Mouse (Mus musculus) hindbrain, embryonic 13.5 days (tissue): ENCODE measurements around the gene Als2. TPM values are rescaled to one million over a fixed set of nuclear protein-coding genes. Genes with fewer than 3 reads are reported as not detected.

Source experiments
- ATAC-seq: fragments of 200-750 bp; cut with Nextera tagmentation; 2 replicates; pipeline ENCODE4 v1.8.0; 2017; ENCODE audit warnings: moderate TSS enrichment; ENCODE audit not compliant: low FRiP score
- H3K27ac ChIP-seq: fragments of 300-500 bp; sonication (generic); 2 replicates; pipeline ENCODE4 v1.5.1; 2015; ENCODE audit warnings: inconsistent platforms, mild to moderate bottlenecking, moderate library complexity
- H3K27me3 ChIP-seq: fragments of 300-500 bp; sonication (generic); 2 replicates; pipeline ENCODE4 v1.6.1; 2015; ENCODE audit warnings: mild to moderate bottlenecking, inconsistent platforms
- H3K36me3 ChIP-seq: fragments of 300-500 bp; sonication (generic); 2 replicates; pipeline ENCODE4 v1.6.1; 2015; ENCODE audit warnings: mild to moderate bottlenecking, inconsistent platforms
- H3K4me1 ChIP-seq: fragments of 300-500 bp; sonication (generic); replicated peaks from 2 replicates; pipeline ENCODE4 v1.6.1; 2015; ENCODE audit warnings: inconsistent platforms
- H3K4me2 ChIP-seq: fragments of 300-500 bp; sonication (generic); 2 replicates; pipeline ENCODE4 v1.6.1; 2015; ENCODE audit warnings: inconsistent platforms, mild to moderate bottlenecking, moderate library complexity
- H3K4me3 ChIP-seq: fragments of 300-500 bp; sonication (generic); 2 replicates; pipeline ENCODE4 v1.5.1; 2015; ENCODE audit warnings: mild to moderate bottlenecking, inconsistent platforms
- H3K9ac ChIP-seq: fragments of 300-500 bp; sonication (generic); 2 replicates; pipeline ENCODE4 v1.6.1; 2015; ENCODE audit warnings: mild to moderate bottlenecking, inconsistent platforms
- H3K9me3 ChIP-seq: fragments of 300-500 bp; sonication (generic); 2 replicates; pipeline ENCODE4 v1.6.1; 2016; ENCODE audit warnings: inconsistent platforms
- WGBS: fragments of 180-500 bp; shearing (Covaris S2); methylation state at CpG from one replicate; pipeline ENCODE4 v1.1.7; 2015; 5-methylcytosine and 5-hydroxymethylcytosine counted together
- polyA plus RNA-seq: library from polyadenylated mRNA; unstranded; fragments of >200 nt; fragmentation: Nextera tagmentation; extraction: Ambion mirVana; gene quantifications from 2 replicates; pipeline ENCODE4 v1.2.1, GENCODE M21; 2015

Gene Als2
- polyA plus RNA-seq, 1 experiment from 2014 or later = 17.5 TPM

DNA sequence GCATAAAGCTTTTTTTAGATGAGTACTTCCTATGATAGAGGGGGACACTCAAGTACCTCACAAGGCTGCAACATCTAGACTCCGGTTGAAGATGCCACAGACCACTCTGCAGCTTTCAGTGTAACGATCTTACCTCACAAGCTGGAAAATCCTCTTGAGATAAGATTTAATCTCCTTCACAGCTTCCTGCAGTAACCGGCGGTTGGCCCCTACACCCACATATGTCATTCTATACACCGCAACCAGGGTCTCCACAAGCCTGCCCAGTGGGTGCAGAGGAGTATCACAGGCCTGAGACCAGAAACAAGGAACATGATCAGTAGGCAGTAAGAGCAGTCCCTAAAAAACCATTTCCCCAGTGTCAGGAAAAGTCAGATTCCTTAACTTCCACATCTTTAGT, 64.0 kb downstream of the Als2 start:
- Histone ChIP-seq H3K9ac (no peak overlapping the region), H3K27ac (no peak overlapping the region), H3K4me1 (no peaks in the 10 kb centered on the region), H3K4me3 (no peak overlapping the region), H3K36me3 (peaks cover 69% of the 10 kb centered on the region), H3K4me2 (no peak overlapping the region), H3K9me3 (no peaks in the 10 kb centered on the region), H3K27me3 (no peaks in the 10 kb centered on the region)
- no peak for ATAC-seq
- 94% methylated on average over 5 of the region's 5 CpGs for WGBS

DNA sequence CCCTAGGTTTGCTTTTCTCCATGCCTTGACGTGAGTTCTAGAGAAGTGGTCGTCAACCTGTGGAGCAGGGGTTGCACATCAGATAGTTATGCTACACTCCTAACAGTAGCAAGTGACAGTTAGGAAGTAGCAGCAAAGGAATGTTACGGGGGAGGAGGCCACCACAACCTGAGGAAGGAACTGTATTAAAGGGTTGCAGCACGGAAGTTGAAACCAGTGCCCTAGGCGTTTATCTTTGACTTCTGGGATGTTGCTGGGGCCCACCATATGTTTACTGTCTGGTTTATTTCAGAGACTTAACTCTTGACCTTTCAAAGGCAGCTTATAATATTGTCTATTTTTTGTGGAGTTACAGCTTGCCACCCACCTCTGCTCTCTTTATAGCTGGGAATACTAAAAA, 65.2 kb downstream of the Als2 start:
- Histone ChIP-seq H3K36me3 (peaks cover 70% of the 10 kb centered on the region), H3K9me3 (no peaks in the 10 kb centered on the region), H3K27ac (no peak overlapping the region), H3K4me1 (no peaks in the 10 kb centered on the region), H3K27me3 (no peaks in the 10 kb centered on the region), H3K4me3 (no peak overlapping the region), H3K9ac (no peak overlapping the region), H3K4me2 (no peak overlapping the region)
- ATAC-seq = no peak
- WGBS = 85% methylated on average over 5 of the region's 5 CpGs

DNA sequence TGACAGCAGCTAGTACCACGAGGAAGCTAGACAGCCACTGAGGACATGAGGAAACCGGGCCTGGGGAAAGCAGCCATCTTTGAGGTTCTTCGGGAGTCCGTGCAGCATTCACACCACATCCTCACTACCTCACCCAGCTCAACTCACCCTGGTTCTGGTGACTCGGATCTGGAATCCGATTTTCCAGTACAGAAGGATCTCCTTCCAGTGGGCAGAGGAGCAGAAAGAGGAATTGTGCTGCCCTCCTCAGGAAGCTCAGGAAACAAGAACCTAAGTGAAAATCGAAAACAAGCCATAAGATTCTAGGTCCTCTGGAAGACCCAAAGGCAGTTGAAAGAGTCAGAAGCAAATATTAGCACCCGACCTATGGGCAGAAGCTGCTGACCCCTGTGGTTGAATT, 66.7 kb downstream of the Als2 start:
- 82% methylated on average over 8 of the region's 8 CpGs for WGBS
- Histone ChIP-seq H3K4me2 (no peak overlapping the region), H3K27ac (no peak overlapping the region), H3K4me3 (no peak overlapping the region), H3K36me3 (peaks cover 72% of the 10 kb centered on the region), H3K9me3 (no peaks in the 10 kb centered on the region), H3K9ac (no peak overlapping the region), H3K27me3 (no peaks in the 10 kb centered on the region), H3K4me1 (no peaks in the 10 kb centered on the region)
- no peak for ATAC-seq

DNA sequence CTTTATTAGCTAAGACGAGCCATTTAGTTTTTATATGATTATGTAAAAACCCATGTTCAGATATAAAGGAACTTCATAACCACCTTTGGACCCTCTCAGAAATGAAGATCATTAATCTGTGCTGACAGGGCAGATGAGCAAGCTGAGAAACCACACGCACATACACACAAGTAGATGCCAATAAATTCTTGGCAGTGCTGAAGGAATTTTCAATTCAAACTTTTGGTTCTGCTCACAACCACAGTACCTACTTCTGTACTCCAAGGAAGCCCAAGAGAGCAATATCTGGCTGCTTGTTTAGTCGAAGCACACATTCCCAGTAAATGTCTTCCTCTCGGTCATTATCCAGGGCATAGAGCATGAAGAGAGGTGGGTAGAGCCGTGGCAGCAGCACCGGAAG, 67.4 kb downstream of the Als2 start:
- 87% methylated on average over 6 of the region's 6 CpGs for WGBS
- H3K36me3 ChIP-seq = peaks cover 68% of the 10 kb centered on the region
- no peak overlapping the region for H3K9ac ChIP-seq
- no peak overlapping the region for H3K4me2 ChIP-seq
- H3K4me3 ChIP-seq = no peak overlapping the region
- no peak for ATAC-seq
- H3K4me1 ChIP-seq = no peaks in the 10 kb centered on the region
- H3K9me3 ChIP-seq = no peaks in the 10 kb centered on the region
- no peak overlapping the region for H3K27ac ChIP-seq
- H3K27me3 ChIP-seq = no peaks in the 10 kb centered on the region

DNA sequence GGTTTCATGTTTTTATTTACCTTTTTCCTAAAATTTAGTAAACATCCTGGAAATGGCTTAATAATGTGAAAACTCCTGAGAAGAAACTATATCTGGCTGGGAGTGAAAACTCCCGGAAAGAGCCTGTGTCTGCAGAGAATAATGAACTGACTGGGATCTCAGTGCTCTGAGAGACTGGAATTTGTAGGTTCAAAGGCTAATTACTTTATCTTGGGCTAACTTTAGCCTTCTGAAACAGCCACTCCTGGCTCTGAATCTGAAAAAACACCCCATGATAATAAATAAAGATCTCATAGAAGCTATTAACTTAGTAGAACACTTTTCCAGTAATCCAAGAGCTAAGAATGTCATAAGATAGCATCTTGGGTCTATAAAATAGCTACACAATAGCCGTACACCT, 68.5 kb downstream of the Als2 start:
- Histone ChIP-seq H3K4me2 (no peak overlapping the region), H3K27ac (no peak overlapping the region), H3K4me1 (no peaks in the 10 kb centered on the region), H3K36me3 (peaks cover 74% of the 10 kb centered on the region), H3K9me3 (no peaks in the 10 kb centered on the region), H3K9ac (no peak overlapping the region), H3K4me3 (no peak overlapping the region), H3K27me3 (no peaks in the 10 kb centered on the region)
- 92% methylated on average over 2 of the region's 2 CpGs for WGBS
- ATAC-seq = no peak

DNA sequence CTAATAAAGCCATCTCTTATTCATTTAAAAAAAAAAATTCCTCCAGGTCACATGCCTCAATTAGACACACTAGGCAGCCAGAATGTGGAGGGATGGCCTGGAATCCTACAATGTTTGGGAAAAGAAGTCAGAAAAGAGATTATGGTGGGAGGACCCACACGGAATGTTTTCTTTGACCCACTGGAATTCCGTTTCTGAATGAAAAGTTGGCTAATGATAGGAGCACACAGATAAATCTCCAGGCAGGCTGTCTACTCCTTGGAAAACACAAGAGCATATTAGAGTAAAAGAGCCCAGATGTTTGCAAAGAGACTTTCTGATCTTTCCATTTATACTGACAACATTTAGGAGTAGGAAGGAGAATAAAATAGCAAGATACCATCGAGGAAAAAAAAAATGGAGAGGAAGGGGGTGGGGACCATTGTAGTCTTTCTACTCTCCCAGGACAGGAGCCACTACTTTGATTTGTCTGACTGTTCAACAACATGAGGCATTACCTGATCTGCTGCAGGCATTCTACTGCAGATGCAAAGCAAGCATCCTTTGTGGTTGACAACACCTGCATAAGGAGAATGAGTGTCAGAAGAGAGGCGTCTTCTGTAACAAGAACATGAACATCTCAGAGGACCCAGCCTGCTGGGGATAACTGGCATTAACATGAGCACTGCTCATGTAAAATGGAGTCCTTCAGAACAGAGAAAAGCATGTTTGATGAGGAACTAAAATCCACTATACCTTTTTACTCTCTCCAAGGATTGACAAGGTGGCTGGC, 69.2 kb downstream of the Als2 start:
- H3K27me3 ChIP-seq = no peaks in the 10 kb centered on the region
- no peak overlapping the region for H3K4me2 ChIP-seq
- ATAC-seq = no peak
- H3K27ac ChIP-seq = no peak overlapping the region
- no peak overlapping the region for H3K4me3 ChIP-seq
- H3K9me3 ChIP-seq = no peaks in the 10 kb centered on the region
- H3K4me1 ChIP-seq = no peaks in the 10 kb centered on the region
- H3K9ac ChIP-seq = no peak overlapping the region
- WGBS = 90% methylated on average over 4 of the region's 4 CpGs
- H3K36me3 ChIP-seq = peaks cover 74% of the 10 kb centered on the region

DNA sequence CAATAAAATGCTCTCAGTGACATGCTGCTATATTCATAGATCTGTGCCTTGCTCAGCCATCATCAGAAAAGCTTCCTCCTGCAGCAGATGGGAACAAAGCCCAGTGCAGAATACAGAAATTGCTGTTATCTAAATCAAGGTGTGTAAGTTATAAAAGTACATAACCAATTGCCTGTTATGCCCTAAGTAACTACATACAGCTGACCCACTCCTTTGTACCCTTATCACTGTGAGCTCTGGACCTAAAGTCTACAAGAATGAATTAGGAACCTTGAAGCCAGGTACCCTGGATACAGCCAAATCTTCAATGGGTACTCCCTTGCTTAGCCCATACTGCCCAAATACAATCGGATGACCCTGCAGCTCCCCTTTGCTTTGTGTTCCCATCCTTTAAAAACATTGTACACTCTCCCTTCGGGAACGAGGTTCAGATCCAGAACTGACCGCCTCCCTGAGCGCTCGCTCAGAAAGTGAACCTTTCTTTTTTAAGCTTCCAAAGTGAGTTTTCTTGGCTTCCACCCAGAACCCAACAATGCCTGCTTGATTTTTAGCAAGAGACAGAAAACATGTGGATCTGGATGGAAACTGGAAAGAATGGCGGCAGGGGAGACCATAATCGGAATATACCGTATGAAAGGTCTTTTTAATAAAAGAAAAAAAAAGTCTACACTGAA, 70.7 kb downstream of the Als2 start:
- ATAC-seq = no peak

DNA sequence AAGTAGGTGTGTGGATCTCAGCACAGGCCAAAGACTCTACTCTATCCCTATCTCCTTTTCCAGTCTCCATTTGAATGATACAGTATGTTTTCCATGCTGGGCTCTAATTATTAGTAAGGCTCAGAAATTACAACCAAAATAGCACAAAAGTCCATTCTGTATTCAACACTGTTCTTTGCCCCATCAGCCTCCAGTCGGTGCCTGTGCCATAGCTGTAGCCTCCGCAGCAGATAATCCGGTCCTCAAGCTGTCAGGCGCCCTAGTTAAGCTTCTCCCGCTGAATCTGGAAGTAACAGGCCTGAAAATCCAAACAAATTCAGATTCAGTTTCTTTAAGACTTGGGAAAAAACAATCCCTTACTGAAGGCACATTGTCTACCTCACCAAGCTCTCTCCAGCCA, 73.1 kb downstream of the Als2 start:
- Histone ChIP-seq H3K9ac (no peak overlapping the region), H3K9me3 (no peaks in the 10 kb centered on the region), H3K4me1 (no peaks in the 10 kb centered on the region), H3K4me2 (no peak overlapping the region), H3K4me3 (no peak overlapping the region), H3K27me3 (no peaks in the 10 kb centered on the region), H3K27ac (no peak overlapping the region), H3K36me3 (peaks cover 66% of the 10 kb centered on the region)
- ATAC-seq = no peak
- WGBS = 57% methylated on average over 5 of the region's 5 CpGs

More for the DNA sequence above, 70.7 kb downstream of the Als2 start:
- WGBS = 94% methylated on average over 9 of the region's 9 CpGs
- no peaks in the 10 kb centered on the region for H3K9me3 ChIP-seq
- no peak overlapping the region for H3K9ac ChIP-seq
- H3K27me3 ChIP-seq = no peaks in the 10 kb centered on the region
- no peak overlapping the region for H3K4me3 ChIP-seq
- no peaks in the 10 kb centered on the region for H3K4me1 ChIP-seq
- no peak overlapping the region for H3K27ac ChIP-seq
- H3K36me3 ChIP-seq = peaks cover 72% of the 10 kb centered on the region
- no peak overlapping the region for H3K4me2 ChIP-seq

DNA sequence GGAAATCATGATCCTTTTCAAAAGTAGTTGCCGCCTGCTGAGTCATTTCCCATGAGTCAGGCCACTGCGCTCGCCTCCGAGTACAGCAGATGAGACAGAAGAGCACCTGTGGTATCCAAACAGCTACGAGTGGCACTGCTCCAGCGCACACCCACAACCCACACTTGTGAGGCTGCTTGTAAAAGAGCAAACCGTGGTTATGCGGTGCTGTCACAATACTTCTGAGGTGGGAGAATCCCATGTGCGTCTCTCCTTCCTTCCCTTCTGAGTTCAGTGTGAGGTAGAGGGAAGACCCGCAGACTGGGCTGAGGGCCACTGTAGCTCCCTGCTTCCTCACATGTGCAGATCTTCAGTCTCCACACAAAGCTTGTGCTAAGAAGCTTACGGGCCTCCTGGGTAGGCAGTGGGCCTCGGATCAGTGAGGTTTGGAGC, 74.0 kb downstream of the Als2 start, which contains the start of gene Mpp4:
Gene Mpp4 (minus strand): TSS at position 360 of the 432 bp plus-strand sequence.
- no peaks in the 10 kb centered on the region for H3K4me1 ChIP-seq
- H3K4me3 ChIP-seq = no peak within 1 kb of the TSS
- H3K36me3 ChIP-seq = peaks cover 63% of the 10 kb centered on the region
- H3K9ac ChIP-seq = no peak within 1 kb of the TSS
- H3K27me3 ChIP-seq = no peaks in the 10 kb centered on the region
- no peak within 1 kb of the TSS for H3K27ac ChIP-seq
- no peak within 1 kb of the TSS for H3K4me2 ChIP-seq
- 53% methylated on average over 12 of the region's 12 CpGs for WGBS
- no peak for ATAC-seq
- no peaks in the 10 kb centered on the region for H3K9me3 ChIP-seq

DNA sequence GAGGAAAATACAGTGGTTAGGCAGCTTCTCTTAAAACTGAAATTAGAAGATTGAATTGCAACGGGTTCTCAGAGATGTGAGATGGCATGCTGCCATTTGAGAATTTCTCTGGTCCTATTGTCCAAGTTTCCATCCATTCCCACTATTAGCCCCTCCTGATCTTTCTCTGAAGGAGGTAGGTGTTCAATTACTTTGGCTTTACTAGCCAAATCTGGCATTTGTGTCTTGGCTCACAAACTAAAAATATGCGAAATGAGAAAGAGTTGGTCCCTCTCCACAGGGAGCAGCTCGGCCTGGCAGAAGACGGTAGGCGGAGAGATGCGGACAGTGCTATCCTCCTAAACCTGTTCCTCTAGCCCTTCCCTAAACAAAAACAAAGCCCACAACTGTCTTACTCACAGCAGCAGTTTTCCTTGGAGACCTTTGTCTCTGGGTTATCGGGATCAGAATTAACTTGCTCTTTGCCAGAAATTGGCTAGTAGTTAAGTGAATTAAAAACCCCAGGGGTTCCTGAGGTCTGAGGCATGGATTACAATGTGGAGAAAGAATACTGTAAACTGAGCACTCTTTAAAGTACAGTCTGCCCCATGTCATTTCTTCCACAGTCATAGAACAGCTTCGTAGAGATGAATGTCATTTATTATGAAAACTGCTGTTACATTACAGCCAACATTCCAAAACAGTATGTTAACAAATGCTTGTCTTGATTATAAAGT, 74.6 kb downstream of the Als2 start:
- Histone ChIP-seq H3K27ac (no peak overlapping the region), H3K4me3 (no peak overlapping the region), H3K36me3 (peaks cover 57% of the 10 kb centered on the region), H3K9ac (no peak overlapping the region), H3K4me2 (no peak overlapping the region), H3K4me1 (no peaks in the 10 kb centered on the region), H3K27me3 (no peaks in the 10 kb centered on the region), H3K9me3 (no peaks in the 10 kb centered on the region)
- WGBS = 44% methylated on average over 8 of the region's 8 CpGs
- no peak for ATAC-seq

DNA sequence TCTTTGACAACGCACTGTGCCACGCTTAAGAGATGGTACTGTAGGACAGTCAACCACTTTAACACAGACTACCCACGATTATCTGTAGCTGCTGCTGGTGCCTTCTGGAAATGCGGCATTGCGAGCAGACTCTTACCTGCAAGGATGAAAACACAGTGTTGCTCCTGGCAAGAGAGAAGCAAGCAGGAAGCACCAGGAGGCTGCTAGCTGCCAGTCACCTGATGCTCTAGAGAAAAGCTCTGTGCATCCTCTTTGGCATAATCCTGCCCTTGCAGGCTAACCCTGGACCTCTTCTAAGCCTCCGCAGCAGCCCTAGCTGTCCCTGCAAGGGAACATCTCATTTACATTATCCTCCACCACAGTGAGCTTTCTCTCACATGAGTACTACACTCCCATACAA, 75.6 kb downstream of the Als2 start:
- no peak for ATAC-seq
- H3K4me1 ChIP-seq = no peaks in the 10 kb centered on the region
- WGBS = 84% methylated on average over 6 of the region's 6 CpGs
- peaks cover 47% of the 10 kb centered on the region for H3K36me3 ChIP-seq
- H3K4me3 ChIP-seq = no peak overlapping the region
- no peaks in the 10 kb centered on the region for H3K9me3 ChIP-seq
- H3K27me3 ChIP-seq = no peaks in the 10 kb centered on the region
- no peak overlapping the region for H3K27ac ChIP-seq
- H3K4me2 ChIP-seq = no peak overlapping the region
- H3K9ac ChIP-seq = no peak overlapping the region

DNA sequence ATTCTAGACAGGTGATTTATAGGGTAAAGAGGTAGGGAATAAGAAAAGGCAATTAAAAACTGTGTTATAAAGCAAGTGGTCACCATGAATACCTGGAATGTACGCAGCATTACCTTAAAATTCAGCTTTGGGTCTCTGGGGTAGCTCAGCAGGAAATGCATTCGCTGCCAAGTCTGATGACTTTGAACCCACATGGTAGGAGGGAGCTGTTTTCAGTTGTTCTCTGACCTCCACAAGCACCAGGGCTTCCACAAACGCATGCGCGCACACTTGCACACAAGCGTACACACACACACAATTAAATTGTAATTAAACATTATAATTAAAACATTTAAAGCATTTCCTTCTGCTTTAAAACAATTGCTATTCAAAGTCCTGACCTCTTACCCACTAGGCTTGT, 76.2 kb downstream of the Als2 start:
- no peaks in the 10 kb centered on the region for H3K27me3 ChIP-seq
- no peak overlapping the region for H3K9ac ChIP-seq
- H3K4me2 ChIP-seq = no peak overlapping the region
- H3K9me3 ChIP-seq = no peaks in the 10 kb centered on the region
- H3K36me3 ChIP-seq = peaks cover 42% of the 10 kb centered on the region
- H3K4me3 ChIP-seq = no peak overlapping the region
- no peak overlapping the region for H3K27ac ChIP-seq
- H3K4me1 ChIP-seq = no peaks in the 10 kb centered on the region
- WGBS = 89% methylated on average over 6 of the region's 6 CpGs
- ATAC-seq = no peak
